Mouse (Mus musculus) adrenal gland, postnatal 4 days (tissue): Measurements from ENCODE around the gene Spast. TPM values are rescaled to one million over a fixed set of nuclear protein-coding genes. Genes with fewer than 3 reads are reported as not detected.
"Not testable (repeated sequence)": the region's sequence is repeated elsewhere in the genome, so short reads cannot be mapped to it uniquely, and the experiment has no call there.

ENCODE experiments used
- DNase-seq, 2 experiments: peaks; one replicate each; pipeline ENCODE4 v3.0.0; 2021 to 2022; ENCODE audit warnings: low spot score in 2 of 2, mixed read lengths in 2 of 2
- total RNA-seq, 2 experiments: library from RNA; stranded (reverse); gene quantifications; 2 replicates each; pipeline ENCODE4 v1.2.3; 2021

The Spast gene
- total RNA-seq, 2 experiments from 2014 or later, result 38.2 to 39.0 TPM

- DNase-seq, result no peak
Observed at GRCm38 (mm10) chr17:74323844-74324243, 14.9 kb upstream of the Spast start, which contains the start of gene Dpy30. Dpy30 (minus strand) TSS chr17:74323944.

- not testable (repeated sequence) for DNase-seq
Observed at GRCm38 (mm10) chr17:74327195-74327594, 11.6 kb upstream of the Spast start.

- DNase-seq, result not testable (repeated sequence)
Observed at GRCm38 (mm10) chr17:74328146-74328545, 10.6 kb upstream of the Spast start.

GRCm38 (mm10) chr17:74331049-74331676 lies 7.6 kb upstream of the Spast start:
- no peak for DNase-seq

GRCm38 (mm10) chr17:74338225-74338931 lies 409 bp upstream of the Spast start:
- peak; percentile 89 for DNase-seq

GRCm38 (mm10) chr17:74341151-74341550 lies 2.4 kb downstream of the Spast start:
- DNase-seq, result no peak

GRCm38 (mm10) chr17:74363592-74363991 lies 24.8 kb downstream of the Spast start:
- DNase-seq, result no peak

- DNase-seq, result no peak
Observed at GRCm38 (mm10) chr17:74376916-74377315, 38.1 kb downstream of the Spast start.

- no peak for DNase-seq
Observed at GRCm38 (mm10) chr17:74386657-74387056, 47.9 kb downstream of the Spast start.

GRCm38 (mm10) chr17:74389847-74390246 lies 51.1 kb downstream of the Spast start:
- no peak for DNase-seq

GRCm38 (mm10) chr17:74394381-74394780 lies 55.6 kb downstream of the Spast start:
- DNase-seq, result no peak

- no peak for DNase-seq
Observed at GRCm38 (mm10) chr17:74394855-74395254, 56.1 kb downstream of the Spast start.

GRCm38 (mm10) chr17:74395383-74396065 lies 56.7 kb downstream of the Spast start, which contains the start of gene Slc30a6:
Slc30a6 (plus strand) TSS chr17:74395608.
- DNase-seq, result peak; percentile 79 to 89

- DNase-seq, result no peak
Observed at GRCm38 (mm10) chr17:74396766-74397165, 58.0 kb downstream of the Spast start.

GRCm38 (mm10) chr17:74397173-74397572 lies 58.4 kb downstream of the Spast start:
- no peak for DNase-seq

GRCm38 (mm10) chr17:74402486-74403222 lies 63.9 kb downstream of the Spast start:
- no peak for DNase-seq

GRCm38 (mm10) chr17:74406487-74406886 lies 67.7 kb downstream of the Spast start:
- DNase-seq, result no peak

- DNase-seq, result no peak
Observed at GRCm38 (mm10) chr17:74409722-74410121, 70.9 kb downstream of the Spast start.

GRCm38 (mm10) chr17:74413324-74413723 lies 74.5 kb downstream of the Spast start:
- DNase-seq, result no peak

- no peak for DNase-seq
Observed at GRCm38 (mm10) chr17:74414671-74415070, 75.9 kb downstream of the Spast start.

- DNase-seq, result no peak
Observed at GRCm38 (mm10) chr17:74416841-74417360, 78.1 kb downstream of the Spast start.
